Mouse (Mus musculus) thymus, postnatal 0 days (tissue): ENCODE data around the gene Tet3. TPM values are rescaled to one million over a fixed set of nuclear protein-coding genes. Genes with fewer than 3 reads are reported as not detected.
"Not testable (repeated sequence)": the region's sequence is repeated elsewhere in the genome, so short reads cannot be mapped to it uniquely, and the experiment has no call there.

Source experiments
- DNase-seq: peaks from one replicate; pipeline ENCODE4 v3.0.0-alpha.2; 2015; ENCODE audit warnings: low spot score
- polyA plus RNA-seq: library from polyadenylated mRNA; unstranded; fragments of >200 nt; fragmentation: Nextera tagmentation; extraction: Ambion mirVana; gene quantifications from 2 replicates; pipeline ENCODE4 v1.2.1, GENCODE M21; 2015

The Tet3 gene
- polyA plus RNA-seq, 1 experiment from 2014 or later = 24.1 TPM

DNA sequence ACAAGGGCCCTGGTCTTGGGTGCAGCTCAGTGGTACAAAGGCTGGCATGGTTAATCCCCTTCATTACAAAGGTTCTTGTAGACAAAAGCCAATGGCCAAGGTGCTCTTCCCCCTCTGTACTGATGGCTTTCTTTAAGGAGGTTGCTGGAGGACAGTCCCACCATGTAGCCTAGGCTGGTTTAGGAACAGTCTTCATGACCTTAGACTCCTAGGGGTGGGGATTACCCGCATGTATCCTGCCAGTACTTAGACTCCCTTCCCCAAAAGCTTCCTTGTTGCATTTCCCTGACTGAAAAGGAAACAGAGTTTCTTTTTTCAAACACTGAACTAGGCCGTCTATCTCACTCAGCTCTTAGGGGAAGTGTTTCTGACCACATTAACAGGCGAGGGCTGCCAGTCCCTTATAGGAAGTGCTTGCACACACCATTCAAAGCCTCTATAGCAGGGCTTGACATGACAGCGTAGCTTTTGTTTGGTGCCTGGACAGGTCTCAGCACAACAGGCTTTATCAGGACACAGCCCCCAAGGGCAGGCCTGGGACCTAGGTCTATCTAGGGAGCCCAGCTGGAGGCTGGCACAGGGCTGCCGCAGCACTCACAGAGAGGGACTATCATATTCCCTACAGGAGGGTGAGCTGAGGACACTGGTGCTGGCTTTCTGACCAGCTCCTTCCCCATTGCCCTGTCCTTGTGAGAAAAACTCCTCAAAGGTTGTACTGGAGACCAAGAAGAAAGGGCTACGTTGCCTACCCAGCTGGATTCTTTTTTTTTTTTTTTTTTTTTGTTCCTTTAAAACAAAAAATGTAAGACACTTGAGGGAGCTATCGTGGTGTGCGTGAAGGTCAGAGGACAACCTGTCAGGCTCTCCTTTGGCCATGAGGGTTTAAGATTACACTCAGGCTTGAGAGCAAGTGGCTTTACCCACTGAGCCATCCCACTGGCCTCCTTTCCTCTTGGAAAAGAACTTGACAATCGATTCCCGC, 77.1 kb downstream of the Tet3 start:
- DNase-seq = peak; percentile 44

DNA sequence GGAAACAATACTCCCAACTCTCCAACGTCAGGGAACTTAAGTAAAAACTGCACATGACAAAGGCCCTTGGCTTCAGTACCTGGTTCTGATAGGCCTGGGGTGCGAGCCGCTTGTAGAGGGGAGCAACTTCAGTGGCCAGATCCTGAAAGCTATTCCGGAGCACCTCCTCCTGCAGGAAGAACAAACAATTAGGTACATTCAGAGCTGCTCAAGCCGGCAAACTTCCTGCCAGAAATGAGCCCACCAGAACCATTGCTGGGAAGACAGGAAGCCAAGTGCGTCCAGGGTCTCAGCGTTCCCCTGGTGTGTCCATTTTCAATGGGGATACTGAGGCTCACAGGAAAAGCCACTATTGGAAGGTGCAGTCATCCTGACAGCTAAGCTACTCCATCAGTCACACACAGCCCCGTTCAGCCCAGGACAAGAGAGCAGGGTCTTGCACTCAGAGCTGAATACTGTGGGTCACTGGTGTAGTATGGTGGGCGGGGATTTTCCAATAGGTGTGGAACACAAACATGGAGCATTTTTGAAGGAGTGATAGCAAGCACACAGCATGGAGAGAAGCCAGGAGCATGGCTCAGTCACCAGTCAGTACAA, 85.1 kb downstream of the Tet3 start:
- DNase-seq = no peak

DNA sequence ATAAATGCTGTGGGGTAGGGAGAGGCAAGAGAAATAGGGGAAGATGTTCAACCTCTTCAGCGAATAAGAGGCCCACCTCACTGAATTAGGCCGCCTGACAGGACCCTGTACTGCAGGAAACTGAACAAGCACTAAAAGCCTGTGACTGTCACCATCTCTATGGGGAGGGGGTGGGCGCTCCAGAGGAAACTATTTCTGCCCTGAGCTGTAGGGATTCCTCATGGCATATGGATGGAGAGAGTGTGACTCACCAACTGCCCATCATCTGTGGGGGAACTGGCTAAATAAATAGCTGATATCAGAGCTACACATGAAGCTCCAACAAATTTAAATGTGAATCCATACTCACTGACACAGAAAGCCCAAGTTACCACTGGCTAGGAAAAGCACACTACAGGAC, 87.5 kb downstream of the Tet3 start:
- DNase-seq = no peak

DNA sequence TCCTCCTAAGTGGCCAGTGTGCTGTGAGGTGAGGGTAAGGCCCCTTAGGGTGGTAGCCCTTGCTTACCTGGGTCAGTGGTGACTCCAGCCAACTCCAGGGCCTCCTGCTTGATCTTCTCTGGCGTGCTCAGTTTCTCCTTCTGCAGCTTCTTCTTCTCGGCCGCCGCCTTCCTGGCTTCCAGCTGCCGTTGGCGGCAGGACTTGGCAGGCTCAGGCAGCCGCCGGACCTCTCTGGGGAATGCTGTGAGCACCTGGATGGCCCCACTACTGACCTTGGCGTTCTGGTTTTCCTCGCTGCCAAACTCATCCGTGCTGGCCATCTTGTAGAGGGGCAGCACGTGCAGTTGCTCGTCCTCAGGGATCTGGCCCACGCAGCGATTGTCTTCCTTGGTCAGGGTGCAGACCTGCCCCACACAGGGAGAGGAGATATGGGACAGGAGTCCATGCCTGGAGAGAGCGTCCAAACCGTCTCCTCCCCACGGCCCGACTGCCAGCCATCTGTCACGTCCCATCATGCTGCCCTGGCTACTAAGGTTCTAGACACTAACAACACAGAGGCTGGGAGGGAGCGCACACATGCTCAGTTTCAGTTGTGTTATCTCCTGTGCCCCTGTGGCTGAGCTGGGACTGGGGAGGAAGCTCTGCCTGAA, 88.4 kb downstream of the Tet3 start:
- DNase-seq = no peak

DNA sequence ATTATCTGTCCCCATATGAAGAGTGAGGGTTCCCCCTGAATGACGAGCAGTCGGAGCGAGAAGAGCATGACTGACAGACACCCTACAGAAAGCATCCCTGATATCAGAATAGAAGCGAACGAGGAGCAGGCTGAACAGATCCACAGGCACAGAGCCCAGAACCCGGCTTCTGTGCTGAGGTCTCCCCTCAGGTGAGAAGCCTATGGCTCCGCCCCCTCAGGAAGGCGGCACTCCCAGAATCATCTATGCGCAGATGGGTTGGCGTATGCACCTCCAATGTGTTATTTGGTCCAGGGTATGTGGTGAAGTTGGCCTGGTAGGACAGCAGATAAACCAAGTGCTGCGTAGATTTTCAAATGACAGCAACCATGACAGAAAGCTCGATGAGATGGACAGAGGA, 95.8 kb downstream of the Tet3 start:
- DNase-seq = no peak

DNA sequence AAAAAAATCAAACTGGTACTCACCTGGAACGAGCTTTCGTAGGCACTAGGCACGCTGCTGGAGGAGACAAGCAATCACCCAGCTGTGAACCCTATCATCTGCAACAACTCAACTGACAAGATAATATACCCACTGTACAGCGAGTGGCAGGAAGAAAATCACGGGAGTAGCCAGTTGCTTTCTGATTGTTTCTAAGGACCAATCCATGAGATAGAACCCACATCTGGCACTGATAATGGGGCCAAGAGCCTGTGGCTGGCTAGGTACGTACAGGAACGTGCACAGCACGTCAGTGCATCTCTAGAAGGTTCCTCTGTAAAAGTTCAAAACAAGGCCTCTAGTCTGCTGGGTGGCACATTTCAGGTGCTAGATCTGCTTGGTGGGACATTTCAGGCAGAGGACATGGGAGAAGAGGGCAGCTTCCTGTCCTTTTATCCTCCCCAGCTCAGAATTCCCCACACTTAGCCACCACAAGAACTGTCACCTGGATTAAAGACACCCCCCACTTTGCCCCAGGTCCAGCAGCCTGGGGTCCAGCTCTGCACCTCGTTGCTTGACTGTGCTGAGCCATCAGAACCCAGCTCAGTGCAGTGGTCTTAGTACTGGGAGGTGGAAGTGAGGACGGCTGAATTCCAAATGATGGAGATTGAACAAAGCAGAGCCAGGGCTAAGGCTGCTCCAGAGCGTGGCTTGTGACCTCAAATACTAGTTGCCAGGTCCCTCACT, 97.2 kb downstream of the Tet3 start:
- DNase-seq = no peak

DNA sequence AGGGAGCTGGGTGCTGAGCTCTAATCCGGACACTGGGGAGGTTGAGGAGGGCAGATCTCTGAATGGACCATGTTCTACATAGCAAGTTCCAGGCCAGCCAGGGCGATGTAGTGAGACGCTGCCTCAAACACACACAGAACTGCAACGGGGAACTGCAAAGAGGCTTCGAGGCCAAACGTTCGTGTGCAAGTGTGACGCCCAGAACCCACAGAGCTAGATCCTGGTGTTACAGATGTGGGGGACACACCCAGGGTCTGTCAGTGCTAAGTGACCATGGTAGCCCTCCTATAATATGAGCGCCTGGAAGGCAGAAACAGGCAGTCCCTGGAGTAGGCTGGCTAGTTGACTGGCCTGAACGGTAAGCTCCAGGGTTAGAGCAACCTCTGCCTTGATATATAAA, 101.4 kb downstream of the Tet3 start:
- no peak for DNase-seq

DNA sequence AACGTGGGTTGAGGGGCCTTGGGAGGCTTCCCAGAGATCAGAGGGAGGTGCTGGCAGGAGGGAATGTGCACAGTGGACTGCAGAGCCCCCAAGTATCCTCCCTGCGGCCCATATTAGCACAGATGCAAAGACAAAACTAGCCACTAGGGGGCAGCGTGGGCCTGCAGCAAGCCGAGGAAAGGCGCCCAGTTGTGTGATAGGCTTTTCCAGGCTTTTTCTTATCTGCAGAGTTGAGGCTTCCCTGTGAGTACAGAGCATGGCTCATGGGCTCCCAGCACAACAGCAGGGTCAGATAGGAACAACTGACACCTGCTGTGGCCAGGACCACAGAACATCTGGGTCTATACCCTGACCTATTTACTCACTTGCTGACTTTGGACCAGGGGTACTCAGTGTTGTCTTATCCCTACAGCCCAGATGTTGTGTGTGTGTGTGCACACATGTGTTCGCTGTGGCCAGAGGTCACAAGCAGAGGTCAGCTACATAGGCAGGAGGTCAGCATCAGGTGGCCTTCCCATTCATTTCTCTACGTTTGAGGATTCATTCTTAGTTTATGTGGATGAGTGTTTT, 102.2 kb downstream of the Tet3 start:
- DNase-seq = peak; percentile 82

DNA sequence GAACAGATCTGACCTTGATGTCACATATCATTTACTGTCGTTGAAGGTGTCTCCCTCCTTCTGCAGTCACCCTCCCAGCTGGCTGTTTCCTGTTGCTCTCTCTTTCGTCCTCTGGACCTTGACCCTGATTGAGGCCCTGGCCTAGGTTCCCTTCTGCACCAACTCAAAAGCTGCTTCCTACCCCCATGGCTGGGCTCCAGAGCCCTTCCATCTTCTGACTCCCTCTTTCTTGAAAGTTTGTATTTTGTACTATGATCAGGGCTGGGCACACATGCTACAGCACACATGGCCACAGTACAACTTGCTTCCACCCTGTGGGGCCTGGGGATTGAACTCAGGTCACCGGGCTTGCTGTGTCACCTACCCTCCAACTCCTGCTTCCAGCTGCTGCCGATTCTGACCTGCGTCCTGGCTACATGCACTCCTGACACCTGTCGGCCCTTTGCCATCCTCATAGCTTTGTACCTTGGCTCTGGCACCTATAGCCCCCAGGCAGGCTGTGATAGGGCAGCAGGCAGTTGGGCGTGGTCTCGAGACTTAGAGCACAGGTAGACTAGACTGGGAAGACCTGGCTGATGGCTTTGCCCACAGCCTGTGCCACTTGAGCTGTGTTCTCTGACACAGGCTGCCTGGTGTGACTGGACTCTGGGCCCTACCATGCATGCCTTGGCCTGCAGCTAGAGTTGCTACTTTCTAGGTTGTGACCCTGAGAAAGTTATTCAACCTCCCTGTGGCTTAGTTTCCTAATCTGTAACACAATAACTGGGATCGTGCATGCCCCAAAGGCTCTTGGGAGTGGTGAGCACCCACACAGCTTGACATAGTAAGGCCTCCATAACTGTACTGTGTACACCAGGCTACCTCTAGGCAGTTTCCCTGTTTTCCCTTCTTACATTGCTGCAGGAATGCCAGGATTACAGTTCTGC, 103.8 kb downstream of the Tet3 start:
- DNase-seq = no peak

DNA sequence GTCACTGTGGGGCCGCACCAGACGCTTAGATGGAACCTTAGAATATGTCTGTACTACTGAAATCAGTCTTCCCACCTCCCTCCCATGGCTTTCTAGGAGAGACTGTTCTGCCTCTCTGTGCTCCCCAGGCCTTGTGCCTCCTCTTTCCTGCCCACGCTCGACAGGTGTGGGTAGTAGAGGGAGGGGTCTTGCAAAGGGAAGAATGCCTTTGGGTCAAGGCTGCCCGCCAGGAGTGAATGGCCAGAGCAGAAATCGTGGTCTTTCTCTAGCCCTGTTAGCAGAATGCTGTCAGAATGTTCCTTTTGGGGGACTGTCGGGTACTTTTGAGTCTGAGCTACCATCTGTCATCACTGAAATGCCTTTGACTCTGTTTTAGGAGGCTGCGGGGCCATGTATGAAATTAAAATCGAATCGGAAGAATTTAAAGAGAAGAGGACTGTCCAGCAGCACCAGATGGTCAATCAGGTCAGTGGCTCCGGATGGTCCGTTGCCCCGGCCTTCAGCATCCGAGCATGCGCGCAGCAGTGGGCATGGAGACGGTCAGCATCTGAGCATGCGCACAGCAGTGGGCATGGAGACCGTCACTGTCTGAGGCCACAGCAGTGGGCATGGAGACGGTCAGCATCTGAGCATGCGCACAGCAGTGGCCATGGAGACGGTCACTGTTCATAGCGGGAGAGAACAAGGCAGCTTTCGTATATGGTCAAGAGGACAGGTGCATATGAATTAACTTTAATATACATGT, 106.0 kb downstream of the Tet3 start:
- no peak for DNase-seq

DNA sequence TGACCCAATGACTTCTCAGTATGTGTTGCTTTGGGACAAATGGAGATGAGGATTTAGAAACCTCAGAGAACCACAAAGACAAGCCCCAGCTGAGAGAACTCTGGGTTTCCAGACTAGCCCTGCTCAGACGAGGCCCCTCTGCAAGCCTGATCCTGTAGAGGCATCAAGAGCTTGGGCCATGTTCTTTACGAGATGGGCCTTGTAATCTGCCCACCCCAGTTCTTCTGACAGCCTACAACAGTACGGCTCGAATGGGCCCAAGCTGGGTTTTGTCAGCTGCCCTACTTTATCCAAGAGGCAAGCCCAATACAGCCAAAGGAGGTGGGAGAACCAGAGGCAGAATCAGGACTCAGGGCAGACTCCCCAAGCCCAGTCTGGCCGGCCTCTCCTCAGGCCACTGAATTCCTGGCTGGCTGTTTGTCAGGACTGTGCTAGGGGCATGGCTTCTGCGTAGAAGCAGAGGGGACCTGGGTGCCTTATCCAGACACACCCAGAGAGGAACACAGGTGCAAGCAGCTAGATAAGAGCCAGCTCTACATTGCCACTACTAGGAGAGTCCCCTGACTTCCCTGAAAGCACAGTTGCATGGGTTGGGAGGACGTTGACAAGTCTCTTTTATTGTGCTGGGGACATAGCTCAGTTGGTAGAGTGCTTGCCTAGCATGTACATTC, 107.3 kb downstream of the Tet3 start:
- DNase-seq = no peak

DNA sequence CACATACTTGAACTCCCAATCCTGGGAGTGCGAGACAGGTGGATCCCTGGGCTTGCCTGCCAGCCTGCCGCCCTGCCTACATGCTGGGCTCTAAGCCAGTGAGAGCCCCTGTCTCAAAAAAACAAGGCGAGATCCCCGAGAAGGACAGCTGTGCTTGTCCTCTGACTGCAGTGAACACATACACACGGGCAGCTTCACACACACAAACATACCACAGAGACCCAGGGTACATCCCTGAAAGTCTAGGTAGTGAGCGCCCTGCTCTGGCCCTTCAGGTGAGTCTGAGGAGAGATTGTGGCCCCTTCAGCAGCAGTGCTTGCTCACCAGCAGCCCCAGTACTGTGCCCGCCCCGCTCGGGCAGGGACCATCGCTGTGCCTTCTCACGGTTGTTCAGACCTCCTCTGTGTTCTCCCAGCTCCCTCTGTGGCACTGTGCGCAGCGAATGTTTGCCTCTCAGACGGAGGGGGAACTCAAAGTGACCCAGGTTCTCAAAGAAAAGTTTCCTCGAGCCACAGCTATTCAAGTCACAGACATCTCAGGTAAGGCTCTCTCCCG, 108.0 kb downstream of the Tet3 start:
- no peak for DNase-seq

DNA sequence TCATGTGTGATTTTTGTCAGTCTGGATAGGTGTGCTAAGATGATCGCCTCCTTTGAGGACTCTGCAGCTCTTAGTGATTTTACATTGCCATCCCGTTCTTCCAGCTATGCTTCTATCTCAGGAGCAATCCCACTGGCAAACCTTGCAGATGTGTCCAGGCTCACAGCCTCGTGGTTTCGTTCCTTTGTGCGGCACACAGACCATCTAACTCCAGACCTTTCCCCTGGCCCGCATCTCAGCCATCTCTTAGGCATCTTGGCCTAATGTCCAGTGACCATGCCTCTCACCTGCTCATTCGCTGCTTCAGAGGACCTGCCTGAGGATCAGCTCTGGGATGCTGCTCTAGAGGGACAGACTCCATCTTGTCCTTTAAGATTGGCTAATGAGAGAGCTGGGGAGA, 108.7 kb downstream of the Tet3 start:
- DNase-seq = no peak

DNA sequence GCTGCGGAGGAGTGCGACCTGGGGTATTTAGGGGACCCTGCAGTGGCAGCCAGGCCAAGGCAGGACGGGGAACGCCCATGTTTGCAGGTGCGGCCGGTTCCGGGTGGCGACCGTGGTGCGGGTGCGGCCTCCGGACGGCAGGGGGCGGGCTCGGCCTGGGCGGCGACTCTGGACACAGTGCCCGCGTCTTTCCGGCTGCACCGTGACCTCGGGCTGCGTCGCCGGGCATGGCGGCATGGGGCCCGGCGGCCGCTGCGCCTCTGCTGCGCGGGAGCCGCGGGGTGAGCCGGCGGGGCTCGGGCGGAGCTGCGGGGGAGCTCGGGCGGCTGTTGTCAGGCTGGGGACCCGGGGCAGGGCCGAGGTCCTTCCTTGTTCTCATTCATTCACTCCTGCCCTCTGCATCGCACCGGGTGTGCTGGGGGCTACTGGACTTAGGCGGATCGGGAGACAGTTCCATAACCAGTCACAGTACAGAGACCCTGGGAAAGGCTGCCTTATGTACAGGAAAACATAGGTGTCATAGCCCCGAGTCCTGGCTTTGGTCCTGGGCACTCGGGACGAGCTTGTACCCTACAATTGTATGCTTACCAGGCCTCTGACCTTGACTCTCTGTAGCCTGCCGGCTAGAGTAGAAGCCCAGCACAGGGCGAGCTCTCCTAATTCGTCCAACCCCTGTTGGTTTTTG, 109.5 kb downstream of the Tet3 start:
- DNase-seq = peak; percentile 83

DNA sequence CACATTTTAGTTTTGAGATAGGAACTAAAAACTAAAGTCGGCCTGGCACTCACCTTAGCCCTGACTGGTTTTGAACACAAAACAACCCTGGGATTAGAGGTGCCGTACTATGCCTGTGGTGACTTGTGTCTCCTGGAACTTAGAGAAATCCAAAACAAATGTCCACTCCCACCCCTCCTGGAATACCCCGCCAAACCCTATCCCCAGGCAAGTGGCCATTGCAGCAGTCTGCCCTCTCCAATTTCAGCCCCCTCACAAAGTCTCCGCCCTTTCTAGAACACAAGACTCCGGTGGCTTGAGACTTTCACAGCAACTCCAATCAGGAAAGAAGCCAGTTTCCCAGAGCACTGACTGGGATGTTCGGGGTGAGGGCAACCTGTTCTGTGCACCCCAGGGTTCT, 110.0 kb downstream of the Tet3 start, which contains the start of gene Bola3:
TSS of gene Bola3 (plus strand) at position 275 of the 400 bp plus-strand sequence.
- DNase-seq = no peak

DNA sequence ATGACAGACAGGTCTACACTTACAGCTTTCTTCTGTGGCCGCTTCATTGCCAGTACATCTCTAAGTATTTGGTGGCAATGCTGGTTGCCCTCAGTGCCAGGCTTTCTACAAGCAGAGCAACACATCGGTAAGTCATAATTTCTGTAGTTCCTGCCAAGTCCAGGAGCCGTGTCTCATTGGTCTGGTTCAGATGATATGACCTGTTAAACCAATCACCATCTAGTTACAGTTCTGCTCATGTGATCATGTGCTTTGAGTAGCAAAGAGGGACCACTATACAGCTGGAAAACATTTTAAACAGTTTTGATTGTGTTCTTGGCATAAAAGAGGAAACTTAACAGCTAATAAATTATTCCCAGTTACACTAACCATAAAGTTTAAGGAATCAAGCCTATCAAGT, 111.0 kb downstream of the Tet3 start:
- no peak for DNase-seq

DNA sequence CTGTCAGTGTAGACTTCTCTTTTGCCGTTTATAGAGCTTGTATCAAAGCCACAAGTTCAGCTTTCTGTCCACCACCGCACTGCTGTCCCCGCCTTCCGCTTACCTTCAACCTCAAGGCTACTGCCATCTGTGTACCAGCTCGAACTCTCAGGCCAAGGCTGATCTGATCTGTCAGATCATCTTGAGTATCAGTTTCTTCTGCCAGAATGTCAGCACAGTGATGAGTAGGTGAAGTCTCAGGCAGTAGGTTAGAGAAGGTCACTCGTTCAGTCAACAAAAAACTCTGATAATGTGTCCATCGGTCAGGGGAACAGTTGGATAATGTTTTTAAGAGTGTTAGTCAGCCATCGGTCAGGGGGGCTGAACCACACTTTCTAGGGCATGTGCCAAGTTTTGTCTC, 113.6 kb downstream of the Tet3 start:
- not testable (repeated sequence) for DNase-seq

DNA sequence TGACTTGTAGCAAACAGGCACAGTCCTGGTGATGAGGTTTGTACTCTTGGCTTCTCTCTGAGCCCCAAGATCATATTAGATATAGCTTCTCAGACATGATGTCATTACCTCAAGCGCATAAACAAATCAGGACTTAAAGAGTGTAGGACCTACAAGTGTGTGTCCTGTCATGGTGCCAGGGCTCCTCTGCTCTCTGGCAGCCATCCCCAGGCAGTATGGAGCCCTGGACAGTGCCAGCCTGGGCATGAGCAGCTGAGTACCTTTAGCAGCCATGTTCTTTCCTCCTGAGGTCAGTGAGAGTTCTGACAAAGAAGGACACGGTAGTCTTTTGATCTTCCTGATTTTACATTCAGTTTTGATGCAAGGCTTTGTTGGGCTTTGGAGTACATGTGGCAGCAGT, 115.9 kb downstream of the Tet3 start:
- DNase-seq = no peak
